Mouse (Mus musculus): Measurements from ENCODE around the gene H2-Q6.
"Not testable (repeated sequence)": the region's sequence is repeated elsewhere in the genome, so short reads cannot be mapped to it uniquely, and the experiment has no call there.

The H2-Q6 gene

GRCm38 (mm10) chr17:35434836-35435235 lies 10.2 kb downstream of the H2-Q6 start:
- DNase-seq: not testable (repeated sequence)

- DNase-seq: not testable (repeated sequence)
Measured at GRCm38 (mm10) chr17:35435577-35435976, 10.9 kb downstream of the H2-Q6 start.

DNA sequence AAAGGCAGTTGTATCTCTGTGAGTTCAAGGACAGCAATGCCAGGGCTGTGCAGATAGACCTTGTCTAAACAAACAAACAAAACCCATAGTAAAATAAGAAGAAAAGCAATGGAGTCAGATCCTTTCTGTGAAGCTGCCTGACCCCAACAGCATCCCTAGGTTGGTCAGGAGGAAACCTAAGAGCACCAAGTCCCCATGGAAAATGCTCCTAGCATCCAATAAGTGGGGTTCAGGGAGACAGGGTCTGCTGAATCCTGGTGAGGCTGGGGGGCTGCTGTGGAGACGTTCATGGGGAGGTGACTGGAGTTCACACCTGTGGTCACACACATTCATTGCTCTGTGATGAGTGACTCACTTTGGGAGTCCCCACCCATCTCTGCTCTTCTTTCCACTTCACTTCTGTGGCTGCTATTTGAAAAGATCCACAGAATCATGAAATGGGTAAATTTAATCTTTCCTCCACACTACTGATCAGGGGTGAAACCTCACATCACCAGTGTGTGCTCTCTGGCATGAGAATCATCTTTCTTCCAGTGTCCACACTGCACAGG lies 12.8 kb downstream of the H2-Q6 start:
- not testable (repeated sequence) for DNase-seq

- not testable (repeated sequence) for DNase-seq
Measured at GRCm38 (mm10) chr17:35438395-35438794, 13.7 kb downstream of the H2-Q6 start.

GRCm38 (mm10) chr17:35438885-35439284 lies 14.2 kb downstream of the H2-Q6 start, which contains the start of gene H2-Q7:
Gene H2-Q7, plus strand, starts transcription at chr17:35439155.
- peak; percentile 28 to 42 for DNase-seq

DNA sequence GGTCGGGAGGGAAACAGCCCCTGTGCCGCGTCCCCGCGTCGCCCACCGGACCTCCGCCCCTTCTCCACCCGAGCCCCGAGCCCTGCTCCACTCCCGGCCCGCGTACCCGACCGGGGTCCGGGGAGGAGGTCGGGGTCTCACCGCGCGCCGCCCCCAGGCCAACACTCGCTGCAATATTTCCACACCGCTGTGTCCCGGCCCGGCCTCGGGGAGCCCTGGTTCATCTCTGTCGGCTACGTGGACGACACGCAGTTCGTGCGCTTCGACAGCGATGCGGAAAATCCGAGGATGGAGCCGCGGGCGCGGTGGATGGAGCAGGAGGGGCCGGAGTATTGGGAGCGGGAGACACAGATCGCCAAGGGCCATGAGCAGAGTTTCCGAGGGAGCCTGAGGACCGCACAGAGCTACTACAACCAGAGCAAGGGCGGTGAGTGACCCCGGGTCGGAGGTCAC lies 14.7 kb downstream of the H2-Q6 start:
- not testable (repeated sequence) for DNase-seq

DNA sequence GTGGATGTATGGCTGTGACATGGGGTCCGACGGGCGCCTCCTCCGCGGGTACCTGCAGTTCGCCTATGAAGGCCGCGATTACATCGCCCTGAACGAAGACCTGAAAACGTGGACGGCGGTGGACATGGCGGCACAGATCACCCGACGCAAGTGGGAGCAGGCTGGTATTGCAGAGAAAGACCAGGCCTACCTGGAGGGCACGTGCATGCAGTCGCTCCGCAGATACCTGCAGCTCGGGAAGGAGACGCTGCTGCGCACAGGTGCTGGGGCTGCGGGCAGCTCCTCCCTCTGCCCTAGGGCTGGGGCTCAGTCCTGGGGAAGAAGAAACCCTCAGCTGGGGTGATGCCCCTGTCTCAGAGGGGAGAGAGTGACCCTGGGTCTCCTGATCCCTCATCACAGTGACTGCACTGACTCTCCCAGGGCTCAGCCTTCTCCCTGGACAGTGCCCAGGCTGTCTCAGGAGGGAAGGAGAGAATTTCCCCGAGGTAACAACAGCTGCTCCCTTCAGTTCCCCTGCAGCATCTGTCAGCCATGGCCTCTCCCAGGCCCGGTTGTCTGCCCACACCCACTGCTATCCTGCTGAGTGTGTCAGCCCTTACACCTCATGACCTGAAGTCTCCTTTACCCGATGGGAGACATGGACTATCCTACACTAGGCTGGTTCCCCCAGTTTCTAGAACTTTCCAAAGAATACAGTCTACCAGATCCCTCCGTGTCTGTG lies 15.4 kb downstream of the H2-Q6 start:
- DNase-seq: not testable (repeated sequence)

DNA sequence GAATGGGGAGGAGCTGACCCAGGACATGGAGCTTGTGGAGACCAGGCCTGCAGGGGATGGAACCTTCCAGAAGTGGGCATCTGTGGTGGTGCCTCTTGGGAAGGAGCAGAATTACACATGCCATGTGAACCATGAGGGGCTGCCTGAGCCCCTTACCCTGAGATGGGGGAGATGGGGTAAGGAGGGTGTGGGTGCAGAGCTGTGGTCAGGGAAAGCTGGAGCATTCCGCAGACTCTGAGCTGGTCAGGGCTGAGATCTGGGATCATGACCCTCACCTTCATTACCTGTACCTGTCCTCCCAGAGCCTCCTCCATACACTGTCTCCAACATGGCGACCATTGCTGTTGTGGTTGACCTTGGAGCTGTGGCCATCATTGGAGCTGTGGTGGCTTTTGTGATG lies 17.7 kb downstream of the H2-Q6 start:
- not testable (repeated sequence) for DNase-seq

GRCm38 (mm10) chr17:35444510-35444909 lies 19.9 kb downstream of the H2-Q6 start:
- DNase-seq: not testable (repeated sequence)

- DNase-seq: not testable (repeated sequence)
Measured at GRCm38 (mm10) chr17:35458247-35458646, 33.6 kb downstream of the H2-Q6 start.

- not testable (repeated sequence) for DNase-seq
Measured at GRCm38 (mm10) chr17:35460513-35461341, 36.1 kb downstream of the H2-Q6 start.

DNA sequence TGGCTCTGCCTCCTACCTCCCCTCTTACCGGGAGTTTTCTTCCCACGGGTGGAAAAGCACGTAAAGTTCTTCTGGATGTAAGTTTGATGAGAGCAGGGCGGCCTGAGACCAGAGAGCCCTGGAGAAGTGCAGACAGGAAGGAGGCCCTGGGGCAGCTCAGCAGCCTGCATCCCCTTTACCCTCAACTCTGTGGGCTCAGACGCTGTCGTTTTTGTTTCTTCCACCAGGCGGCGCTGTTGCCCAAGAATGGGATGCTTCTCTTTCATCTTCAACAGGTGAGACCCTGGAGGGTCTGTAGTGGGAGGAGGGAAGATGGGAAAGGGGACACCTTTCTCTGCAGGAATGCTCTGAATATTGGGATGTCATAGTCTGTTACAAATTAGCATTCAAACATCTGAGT lies 41.0 kb downstream of the H2-Q6 start:
- not testable (repeated sequence) for DNase-seq

GRCm38 (mm10) chr17:35468936-35469335 lies 44.3 kb downstream of the H2-Q6 start:
- not testable (repeated sequence) for DNase-seq

- no peak for DNase-seq
Measured at GRCm38 (mm10) chr17:35469842-35470751, 45.4 kb downstream of the H2-Q6 start, which contains the start of gene H2-Q10. Gene H2-Q10, plus strand, starts transcription at chr17:35470089.

All from cerebellum, postnatal 36 days (tissue).